Mouse (Mus musculus): ENCODE data around the gene C1ql3. TPM values are rescaled to one million over a fixed set of nuclear protein-coding genes. Genes with fewer than 3 reads are reported as not detected.
A peak's percentile ranks its signal among the peaks of the same experiment; 100 is the strongest.

Gene C1ql3
- polyA plus RNA-seq, 1 experiment = 0.14 TPM

GRCm38 (mm10) chr2:13010460-13011341, 905 bp downstream of the C1ql3 start:
- DNase-seq = peak; percentile 4

GRCm38 (mm10) chr2:13010030-13010459, 1.6 kb downstream of the C1ql3 start:
- TF ChIP-seq POLR2A (IDR thresholded peaks at IDR 0.05; ENCODE audit: borderline replicate concordance, extremely low read depth, low read depth, low read length) (no peak), CTCF (IDR thresholded peaks at IDR 0.05; ENCODE audit: insufficient read depth, low read length) (no peak)
- Histone ChIP-seq H3K4me3 (replicated peaks; ENCODE audit: extremely low read depth, low read depth, low read length) (no peak overlapping the region), H3K4me1 (ENCODE audit: control insufficient read depth, insufficient read depth, low read length) (peaks cover 6% of the 10 kb centered on the region)
- DNase-seq = no peak
- whole genome bisulfite sequencing = 7% methylated on average over 31 of the region's 31 CpGs

More at GRCm38 (mm10) chr2:13010460-13011341, 905 bp downstream of the C1ql3 start:
- Histone ChIP-seq H3K4me3 (replicated peaks; ENCODE audit: extremely low read depth, low read depth, low read length) (no peak overlapping the region), H3K4me1 (ENCODE audit: control insufficient read depth, insufficient read depth, low read length) (peaks cover 6% of the 10 kb centered on the region)
- no peak for TF ChIP-seq CTCF (IDR thresholded peaks at IDR 0.05; ENCODE audit: insufficient read depth, low read length)
- no peak for TF ChIP-seq POLR2A (IDR thresholded peaks at IDR 0.05; ENCODE audit: borderline replicate concordance, extremely low read depth, low read depth, low read length)
- under 1% methylated on average over 74 of the region's 75 CpGs for WGBS

- TF ChIP-seq POLR2A (IDR thresholded peaks at IDR 0.05; ENCODE audit: borderline replicate concordance, extremely low read depth, low read depth, low read length) (no peak), CTCF (IDR thresholded peaks at IDR 0.05; ENCODE audit: insufficient read depth, low read length) (no peak)
- WGBS = 30% methylated on average over 18 of the region's 18 CpGs
- no peak overlapping the region for H3K4me3 ChIP-seq (replicated peaks; ENCODE audit: extremely low read depth, low read depth, low read length)
- peaks cover 6% of the 10 kb centered on the region for H3K4me1 ChIP-seq (ENCODE audit: control insufficient read depth, insufficient read depth, low read length)
- no peak for DNase-seq
These were observed 2.2 kb downstream of the C1ql3 start for GRCm38 (mm10) chr2:13009261-13009972.

- 86% methylated on average over 1 of the region's 1 CpGs for WGBS
- Histone ChIP-seq H3K4me3 (replicated peaks; ENCODE audit: extremely low read depth, low read depth, low read length) (no peak overlapping the region), H3K4me1 (ENCODE audit: control insufficient read depth, insufficient read depth, low read length) (peaks cover 6% of the 10 kb centered on the region)
- no peak for DNase-seq
- TF ChIP-seq CTCF (IDR thresholded peaks at IDR 0.05; ENCODE audit: insufficient read depth, low read length) (no peak), POLR2A (IDR thresholded peaks at IDR 0.05; ENCODE audit: borderline replicate concordance, extremely low read depth, low read depth, low read length) (no peak)
These were observed 3.2 kb downstream of the C1ql3 start for GRCm38 (mm10) chr2:13008433-13008832.

- TF ChIP-seq CTCF (IDR thresholded peaks at IDR 0.05; ENCODE audit: insufficient read depth, low read length) (no peak), POLR2A (IDR thresholded peaks at IDR 0.05; ENCODE audit: borderline replicate concordance, extremely low read depth, low read depth, low read length) (no peak)
- WGBS = 79% methylated on average over 2 of the region's 2 CpGs
- no peak overlapping the region for H3K4me3 ChIP-seq (replicated peaks; ENCODE audit: extremely low read depth, low read depth, low read length)
These were observed 11.6 kb downstream of the C1ql3 start for GRCm38 (mm10) chr2:13000026-13000425.

GRCm38 (mm10) chr2:12984901-12985732, 26.5 kb downstream of the C1ql3 start:
- 81% methylated on average over 4 of the region's 4 CpGs for WGBS
- Histone ChIP-seq H3K4me1 (ENCODE audit: control insufficient read depth, insufficient read depth, low read length) (no peaks in the 10 kb centered on the region), H3K4me3 (replicated peaks; ENCODE audit: extremely low read depth, low read depth, low read length) (no peak overlapping the region)
- TF ChIP-seq CTCF (IDR thresholded peaks at IDR 0.05; ENCODE audit: insufficient read depth, low read length) (no peak), POLR2A (IDR thresholded peaks at IDR 0.05; ENCODE audit: borderline replicate concordance, extremely low read depth, low read depth, low read length) (no peak)
- no peak for DNase-seq

More at GRCm38 (mm10) chr2:13000026-13000425, 11.6 kb downstream of the C1ql3 start:
- no peak for DNase-seq
- H3K4me1 ChIP-seq (ENCODE audit: control insufficient read depth, insufficient read depth, low read length) = no peaks in the 10 kb centered on the region

- no peak for DNase-seq
- no peak overlapping the region for H3K4me3 ChIP-seq (replicated peaks; ENCODE audit: extremely low read depth, low read depth, low read length)
- no peaks in the 10 kb centered on the region for H3K4me1 ChIP-seq (ENCODE audit: control insufficient read depth, insufficient read depth, low read length)
- 79% methylated on average over 4 of the region's 4 CpGs for WGBS
- TF ChIP-seq CTCF (IDR thresholded peaks at IDR 0.05; ENCODE audit: insufficient read depth, low read length) = no peak
- no peak for TF ChIP-seq POLR2A (IDR thresholded peaks at IDR 0.05; ENCODE audit: borderline replicate concordance, extremely low read depth, low read depth, low read length)
These were observed 32.8 kb downstream of the C1ql3 start for GRCm38 (mm10) chr2:12978771-12979170.

GRCm38 (mm10) chr2:12977367-12977766, 34.2 kb downstream of the C1ql3 start:
- WGBS = 91% methylated on average over 7 of the region's 7 CpGs
- TF ChIP-seq POLR2A (IDR thresholded peaks at IDR 0.05; ENCODE audit: borderline replicate concordance, extremely low read depth, low read depth, low read length) (no peak), CTCF (IDR thresholded peaks at IDR 0.05; ENCODE audit: insufficient read depth, low read length) (no peak)
- Histone ChIP-seq H3K4me3 (replicated peaks; ENCODE audit: extremely low read depth, low read depth, low read length) (no peak overlapping the region), H3K4me1 (ENCODE audit: control insufficient read depth, insufficient read depth, low read length) (no peaks in the 10 kb centered on the region)
- DNase-seq = no peak

GRCm38 (mm10) chr2:12973752-12974151, 37.9 kb downstream of the C1ql3 start:
- no peaks in the 10 kb centered on the region for H3K4me1 ChIP-seq (ENCODE audit: control insufficient read depth, insufficient read depth, low read length)
- no peak for DNase-seq
- 94% methylated on average over 2 of the region's 2 CpGs for WGBS
- TF ChIP-seq CTCF (IDR thresholded peaks at IDR 0.05; ENCODE audit: insufficient read depth, low read length) (no peak), POLR2A (IDR thresholded peaks at IDR 0.05; ENCODE audit: borderline replicate concordance, extremely low read depth, low read depth, low read length) (no peak)
- H3K4me3 ChIP-seq (replicated peaks; ENCODE audit: extremely low read depth, low read depth, low read length) = no peak overlapping the region

All from lung, adult 2 months (tissue).